Mouse (Mus musculus): Measurements from ENCODE around the gene Eif4g2.

Gene Eif4g2

GRCm38 (mm10) chr7:111082822-111083732, at the start of gene Eif4g2:
Gene Eif4g2, minus strand, starts transcription at chr7:111083030.
- DNase-seq (ENCODE audit: low read depth, low spot score) = peak; percentile 98

GRCm38 (mm10) chr7:111132596-111132995, 49.8 kb upstream of the Eif4g2 start:
- no peak for DNase-seq (ENCODE audit: low read depth, low spot score)

- DNase-seq (ENCODE audit: low read depth, low spot score) = no peak
Observed at GRCm38 (mm10) chr7:111126636-111127395, 44.0 kb upstream of the Eif4g2 start.

GRCm38 (mm10) chr7:111123761-111124546, 41.1 kb upstream of the Eif4g2 start:
- DNase-seq (ENCODE audit: low read depth, low spot score) = no peak

GRCm38 (mm10) chr7:111122531-111123130, 39.8 kb upstream of the Eif4g2 start:
- DNase-seq (ENCODE audit: low read depth, low spot score) = peak; percentile 97

GRCm38 (mm10) chr7:111122084-111122530, 39.3 kb upstream of the Eif4g2 start:
- DNase-seq (ENCODE audit: low read depth, low spot score) = no peak

- DNase-seq (ENCODE audit: low read depth, low spot score) = no peak
Observed at GRCm38 (mm10) chr7:111121522-111121921, 38.7 kb upstream of the Eif4g2 start.

GRCm38 (mm10) chr7:111109561-111109960, 26.7 kb upstream of the Eif4g2 start:
- no peak for DNase-seq (ENCODE audit: low read depth, low spot score)

GRCm38 (mm10) chr7:111109161-111109560, 26.3 kb upstream of the Eif4g2 start:
- DNase-seq (ENCODE audit: low read depth, low spot score) = no peak

GRCm38 (mm10) chr7:111098196-111098595, 15.4 kb upstream of the Eif4g2 start:
- no peak for DNase-seq (ENCODE audit: low read depth, low spot score)

- no peak for DNase-seq (ENCODE audit: low read depth, low spot score)
Observed at GRCm38 (mm10) chr7:111095169-111095568, 12.3 kb upstream of the Eif4g2 start.

- no peak for DNase-seq (ENCODE audit: low read depth, low spot score)
Observed at GRCm38 (mm10) chr7:111085153-111085552, 2.3 kb upstream of the Eif4g2 start.

- DNase-seq (ENCODE audit: low read depth, low spot score) = no peak
Observed at GRCm38 (mm10) chr7:111084443-111084842, 1.6 kb upstream of the Eif4g2 start.

GRCm38 (mm10) chr7:111083733-111084120, 897 bp upstream of the Eif4g2 start:
- DNase-seq (ENCODE audit: low read depth, low spot score) = no peak

GRCm38 (mm10) chr7:111082043-111082821, 598 bp downstream of the Eif4g2 start:
- DNase-seq (ENCODE audit: low read depth, low spot score) = peak; percentile 85

GRCm38 (mm10) chr7:111080876-111081275, 2.0 kb downstream of the Eif4g2 start:
- DNase-seq (ENCODE audit: low read depth, low spot score) = no peak

GRCm38 (mm10) chr7:111080026-111080425, 2.8 kb downstream of the Eif4g2 start:
- no peak for DNase-seq (ENCODE audit: low read depth, low spot score)

- DNase-seq (ENCODE audit: low read depth, low spot score) = no peak
Observed at GRCm38 (mm10) chr7:111078271-111078670, 4.6 kb downstream of the Eif4g2 start.

GRCm38 (mm10) chr7:111075288-111075687, 7.5 kb downstream of the Eif4g2 start:
- no peak for DNase-seq (ENCODE audit: low read depth, low spot score)

GRCm38 (mm10) chr7:111072410-111072809, 10.4 kb downstream of the Eif4g2 start:
- no peak for DNase-seq (ENCODE audit: low read depth, low spot score)

GRCm38 (mm10) chr7:111070167-111070496, 12.7 kb downstream of the Eif4g2 start:
- no peak for DNase-seq (ENCODE audit: low read depth, low spot score)
